Mouse (Mus musculus) left cerebral cortex, adult 2 months (tissue): ENCODE results near the gene Mff. TPM values are rescaled to one million over a fixed set of nuclear protein-coding genes. Genes with fewer than 3 reads are reported as not detected.

Experiments
- DNase-seq, 2 experiments: peaks; one replicate each; pipeline ENCODE4 v3.0.0; 2021 to 2022; ENCODE audit warnings: low spot score in 2 of 2, mixed read lengths in 1 of 2; ENCODE audit errors: extremely low spot score in 1 of 2
- H3K27ac ChIP-seq: fragments of 200-600 bp; 2 replicates; pipeline ENCODE4 v1.8.1; 2022
- H3K4me3 ChIP-seq: fragments of 200-600 bp; 2 replicates; pipeline ENCODE4 v1.8.1; 2022
- CTCF ChIP-seq: fragments of 200-600 bp; IDR thresholded peaks from 2 replicates; pipeline ENCODE4 v1.8.1; 2022; ENCODE audit warnings: antibody characterized with exemption, mild to moderate bottlenecking, moderate library complexity
- intact Hi-C: fragments of 180-260 bp; cut with DNase I; formaldehyde crosslinking; loops from one replicate; pipeline ENCODE4 v1.15.1; 2025
- total RNA-seq, 2 experiments: library from RNA; stranded (reverse); gene quantifications; 2 replicates each; pipeline ENCODE4 v1.2.3; 2021

The Mff gene
- total RNA-seq, 2 experiments from 2014 or later, result 263 to 273 TPM

DNA sequence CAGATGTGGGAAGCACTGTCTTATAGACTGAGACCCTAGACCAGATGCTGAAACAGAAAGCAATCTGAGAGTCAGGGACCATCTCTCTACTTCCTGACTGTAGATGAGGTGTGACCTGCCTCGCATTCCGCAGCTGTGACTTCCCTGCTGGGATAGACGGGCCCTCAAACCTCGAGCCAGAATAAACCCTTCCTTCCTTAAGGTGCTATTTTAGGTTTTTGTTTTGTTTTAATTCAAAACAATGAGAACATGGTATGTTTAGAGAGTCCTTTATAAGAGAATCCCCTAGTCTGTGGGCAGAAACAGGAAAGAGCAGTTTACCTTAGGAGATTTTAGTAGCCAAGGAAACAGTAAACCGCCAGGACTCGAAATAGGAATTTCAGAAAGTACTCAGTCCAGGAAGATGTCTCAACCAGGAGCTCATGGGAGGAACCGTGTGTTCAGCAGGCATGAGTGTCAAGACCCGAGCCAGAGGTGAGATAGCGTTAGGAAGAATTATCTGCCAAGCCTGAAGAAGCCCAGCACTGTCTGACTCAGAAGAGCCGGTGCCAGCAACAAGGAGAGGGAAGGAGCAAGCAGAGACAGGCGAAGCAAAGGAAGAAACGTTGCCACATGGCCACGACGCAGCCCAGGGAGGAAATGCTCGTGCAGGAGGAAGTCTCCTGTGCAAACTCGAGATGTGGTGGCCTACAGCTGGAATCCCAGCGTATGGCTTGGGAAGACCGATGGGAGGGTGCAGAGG is 71.2 kb downstream of the Mff start:
- peak overlapping the region; percentile 34; the same call in 1 of the 2 replicates for H3K27ac ChIP-seq
- no peak for TF ChIP-seq CTCF
- H3K4me3 ChIP-seq, result no peak overlapping the region
- no peak for DNase-seq
- intact Hi-C loops, result no loop called here

- DNase-seq, result no peak
- intact Hi-C loops, result no loop called here
- H3K27ac ChIP-seq, result no peak overlapping the region
- TF ChIP-seq CTCF, result no peak
- no peak overlapping the region for H3K4me3 ChIP-seq
Measured at GRCm38 (mm10) chr1:82797088-82797487, 72.4 kb downstream of the Mff start.

- DNase-seq, result no peak
- intact Hi-C loops, result no loop called here
- H3K4me3 ChIP-seq, result no peak overlapping the region
- TF ChIP-seq CTCF, result no peak
- H3K27ac ChIP-seq, result no peak overlapping the region
Measured at GRCm38 (mm10) chr1:82798304-82798703, 73.6 kb downstream of the Mff start.

- no peak for DNase-seq
Measured at GRCm38 (mm10) chr1:82798922-82799321, 74.2 kb downstream of the Mff start.

DNA sequence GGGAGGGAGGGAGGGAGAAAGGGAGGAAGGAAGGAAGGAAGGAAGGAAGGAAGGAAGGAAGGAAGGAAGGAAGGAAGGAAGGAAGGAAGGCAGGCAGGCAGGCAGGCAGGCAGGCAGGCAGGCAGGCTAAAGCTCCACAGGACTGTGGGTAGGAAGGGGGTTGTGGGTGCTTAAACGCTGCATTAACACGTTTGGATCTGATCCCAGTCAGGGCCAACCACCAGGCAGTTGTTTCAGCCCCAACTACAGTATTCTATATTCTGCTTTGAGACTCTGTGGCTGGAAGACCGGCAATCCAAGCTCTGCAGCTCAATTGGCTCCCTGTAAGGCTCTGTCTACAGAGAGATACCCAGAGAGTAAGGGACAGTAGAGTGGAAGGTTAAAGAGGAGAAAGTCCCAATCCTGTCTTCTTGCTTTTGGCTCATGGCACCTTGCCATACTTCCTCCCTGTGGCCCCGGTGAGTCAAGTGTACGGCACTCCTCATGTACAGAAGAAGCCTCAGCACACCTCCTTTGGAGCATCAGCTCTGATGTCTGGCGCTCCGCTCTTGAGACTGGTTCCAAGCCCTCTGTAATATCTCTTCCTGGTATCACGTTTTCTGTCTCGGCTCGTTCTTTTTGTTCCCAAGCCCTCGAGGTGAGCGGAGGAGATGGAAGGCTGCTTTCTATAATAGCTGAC is 76.6 kb downstream of the Mff start:
- no peak for TF ChIP-seq CTCF
- no peak for DNase-seq
- Histone ChIP-seq H3K27ac (no peak overlapping the region), H3K4me3 (no peak overlapping the region)
- intact Hi-C loops, result loop anchor here (2.0 kb wide), 1 partner anchor 38 kb away; the partner anchor contains the start of gene Agfg1

More at GRCm38 (mm10) chr1:82798922-82799321, 74.2 kb downstream of the Mff start:
- intact Hi-C loops, result no loop called here
- no peak overlapping the region for H3K4me3 ChIP-seq
- no peak overlapping the region for H3K27ac ChIP-seq
- no peak for TF ChIP-seq CTCF

Other genes starting within 250 kb of the Mff start
- gene Col4a4, start 138.0 kb upstream of the Mff start, total RNA-seq, result 1 to 10 TPM; 2.5 to 2.9 TPM
- under 1 TPM; 0.75 to 0.86 TPM for gene Col4a3, start 138.0 kb upstream of the Mff start, total RNA-seq
- gene Tm4sf20, start 43.6 kb downstream of the Mff start, total RNA-seq, result not detected
- gene Gm47791, start 46.4 kb downstream of the Mff start, total RNA-seq, result not detected
- 10 to 100 TPM; 76.6 to 78.3 TPM for gene Agfg1, start 114.6 kb downstream of the Mff start, total RNA-seq
- under 1 TPM; 0.61 to 0.91 TPM for gene A030005L19Rik, start 188.4 kb downstream of the Mff start, total RNA-seq
- gene A030014E15Rik, start 200.0 kb downstream of the Mff start, total RNA-seq, result not detected
- not detected for gene Gm6217, start 206.5 kb downstream of the Mff start, total RNA-seq
- not detected for gene A030003K21Rik, start 218.5 kb downstream of the Mff start, total RNA-seq
- gene Gm7544, start 231.1 kb downstream of the Mff start, total RNA-seq, result not detected
- gene Gm47955, start 235.4 kb downstream of the Mff start, total RNA-seq, result not detected